Mouse (Mus musculus): Measurements from ENCODE around the gene Asxl1. TPM values are rescaled to one million over a fixed set of nuclear protein-coding genes. Genes with fewer than 3 reads are reported as not detected.

Gene Asxl1
- polyA plus RNA-seq, 1 experiment from 2014 or later = 9.0 TPM

- Histone ChIP-seq H3K4me3 (ENCODE audit: low read depth, low read length) (no peak overlapping the region), H3K27ac (ENCODE audit: low read length) (no peak overlapping the region), H3K9me3 (replicated peaks; ENCODE audit: control insufficient read depth, low read length, poor library complexity, severe bottlenecking) (no peaks in the 10 kb centered on the region), H3K4me2 (ENCODE audit: low read length) (no peak overlapping the region), H3K36me3 (ENCODE audit: control insufficient read depth, insufficient read depth, low read length) (peaks cover 13% of the 10 kb centered on the region), H3K4me1 (ENCODE audit: control insufficient read depth, insufficient read depth, low read length) (no peaks in the 10 kb centered on the region), H3K27me3 (ENCODE audit: control insufficient read depth, insufficient read depth, low read depth, low read length) (no peaks in the 10 kb centered on the region), H3K9ac (ENCODE audit: low read depth, low read length) (no peak overlapping the region)
- WGBS = 89% methylated on average over 9 of the region's 9 CpGs
- no peak for ATAC-seq
These were observed 32.7 kb upstream of the Asxl1 start for GRCm38 (mm10) chr2:153312884-153313283.

DNA sequence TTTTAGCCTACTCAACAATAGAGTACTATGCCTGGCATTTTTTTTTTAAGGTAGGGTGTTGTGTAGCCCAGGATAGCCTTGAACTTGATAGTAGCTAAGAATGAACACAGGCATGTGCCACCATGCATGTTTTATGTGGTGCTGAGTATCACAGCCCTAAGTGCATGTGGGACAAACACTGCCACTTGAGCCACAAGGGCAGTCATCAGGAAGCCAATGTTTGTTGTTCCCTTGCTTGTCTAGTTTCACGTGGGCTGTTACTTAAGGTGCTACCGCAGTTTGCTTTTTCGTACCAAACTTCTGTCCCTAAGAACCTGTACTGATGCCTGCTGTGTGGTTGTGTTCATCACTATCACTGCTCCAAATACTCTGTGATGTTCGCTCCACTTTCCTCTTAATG lies 27.2 kb upstream of the Asxl1 start:
- Histone ChIP-seq H3K36me3 (ENCODE audit: control insufficient read depth, insufficient read depth, low read length) (peaks cover 45% of the 10 kb centered on the region), H3K9me3 (replicated peaks; ENCODE audit: control insufficient read depth, low read length, poor library complexity, severe bottlenecking) (no peaks in the 10 kb centered on the region), H3K4me3 (ENCODE audit: low read depth, low read length) (no peak overlapping the region), H3K4me2 (ENCODE audit: low read length) (no peak overlapping the region), H3K27me3 (ENCODE audit: control insufficient read depth, insufficient read depth, low read depth, low read length) (no peaks in the 10 kb centered on the region), H3K27ac (ENCODE audit: low read length) (no peak overlapping the region), H3K4me1 (ENCODE audit: control insufficient read depth, insufficient read depth, low read length) (no peaks in the 10 kb centered on the region), H3K9ac (ENCODE audit: low read depth, low read length) (no peak overlapping the region)
- WGBS = 92% methylated on average over 4 of the region's 4 CpGs
- no peak for ATAC-seq

GRCm38 (mm10) chr2:153319036-153319643 lies 26.5 kb upstream of the Asxl1 start:
- H3K36me3 ChIP-seq (ENCODE audit: control insufficient read depth, insufficient read depth, low read length) = peaks cover 49% of the 10 kb centered on the region

GRCm38 (mm10) chr2:153325706-153326376 lies 19.8 kb upstream of the Asxl1 start:
- ATAC-seq = no peak
- H3K4me2 ChIP-seq (ENCODE audit: low read length) = no peak overlapping the region
- no peak overlapping the region for H3K27ac ChIP-seq (ENCODE audit: low read length)
- H3K9ac ChIP-seq (ENCODE audit: low read depth, low read length) = no peak overlapping the region
- peaks cover 51% of the 10 kb centered on the region for H3K36me3 ChIP-seq (ENCODE audit: control insufficient read depth, insufficient read depth, low read length)
- H3K4me1 ChIP-seq (ENCODE audit: control insufficient read depth, insufficient read depth, low read length) = no peaks in the 10 kb centered on the region
- H3K4me3 ChIP-seq (ENCODE audit: low read depth, low read length) = no peak overlapping the region
- H3K9me3 ChIP-seq (replicated peaks; ENCODE audit: control insufficient read depth, low read length, poor library complexity, severe bottlenecking) = no peaks in the 10 kb centered on the region
- no peaks in the 10 kb centered on the region for H3K27me3 ChIP-seq (ENCODE audit: control insufficient read depth, insufficient read depth, low read depth, low read length)
- WGBS = 89% methylated on average over 9 of the region's 9 CpGs

More at GRCm38 (mm10) chr2:153319036-153319643, 26.5 kb upstream of the Asxl1 start:
- H3K4me2 ChIP-seq (ENCODE audit: low read length) = no peak overlapping the region
- H3K27me3 ChIP-seq (ENCODE audit: control insufficient read depth, insufficient read depth, low read depth, low read length) = no peaks in the 10 kb centered on the region
- 86% methylated on average over 8 of the region's 8 CpGs for WGBS
- no peaks in the 10 kb centered on the region for H3K9me3 ChIP-seq (replicated peaks; ENCODE audit: control insufficient read depth, low read length, poor library complexity, severe bottlenecking)
- ATAC-seq = no peak
- no peaks in the 10 kb centered on the region for H3K4me1 ChIP-seq (ENCODE audit: control insufficient read depth, insufficient read depth, low read length)
- H3K9ac ChIP-seq (ENCODE audit: low read depth, low read length) = no peak overlapping the region
- no peak overlapping the region for H3K4me3 ChIP-seq (ENCODE audit: low read depth, low read length)
- no peak overlapping the region for H3K27ac ChIP-seq (ENCODE audit: low read length)

DNA sequence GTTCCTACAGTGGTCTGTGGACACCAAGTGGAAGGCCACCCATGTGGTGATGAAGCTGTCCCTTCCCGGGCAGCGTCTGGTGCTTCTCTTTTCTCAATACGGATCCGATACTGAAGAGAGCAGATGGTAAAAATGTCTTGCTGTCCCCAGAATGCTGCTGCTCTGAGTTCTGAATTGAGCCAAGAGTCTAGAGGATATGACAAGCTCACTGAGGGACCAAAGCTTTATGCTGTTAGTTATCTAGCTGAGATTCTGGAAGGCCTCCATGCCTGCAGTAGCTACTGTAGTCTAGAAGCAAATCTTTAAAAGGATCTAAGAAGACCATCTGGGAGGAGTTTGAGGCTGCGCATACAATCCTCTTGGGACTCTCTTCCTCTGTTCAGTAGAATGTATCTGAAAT lies 13.4 kb upstream of the Asxl1 start:
- WGBS = 94% methylated on average over 5 of the region's 5 CpGs
- Histone ChIP-seq H3K9ac (ENCODE audit: low read depth, low read length) (no peak overlapping the region), H3K27ac (ENCODE audit: low read length) (no peak overlapping the region), H3K36me3 (ENCODE audit: control insufficient read depth, insufficient read depth, low read length) (peaks cover 26% of the 10 kb centered on the region), H3K4me1 (ENCODE audit: control insufficient read depth, insufficient read depth, low read length) (no peaks in the 10 kb centered on the region), H3K4me2 (ENCODE audit: low read length) (no peak overlapping the region), H3K27me3 (ENCODE audit: control insufficient read depth, insufficient read depth, low read depth, low read length) (no peaks in the 10 kb centered on the region), H3K4me3 (ENCODE audit: low read depth, low read length) (no peak overlapping the region), H3K9me3 (replicated peaks; ENCODE audit: control insufficient read depth, low read length, poor library complexity, severe bottlenecking) (no peaks in the 10 kb centered on the region)
- ATAC-seq = no peak

DNA sequence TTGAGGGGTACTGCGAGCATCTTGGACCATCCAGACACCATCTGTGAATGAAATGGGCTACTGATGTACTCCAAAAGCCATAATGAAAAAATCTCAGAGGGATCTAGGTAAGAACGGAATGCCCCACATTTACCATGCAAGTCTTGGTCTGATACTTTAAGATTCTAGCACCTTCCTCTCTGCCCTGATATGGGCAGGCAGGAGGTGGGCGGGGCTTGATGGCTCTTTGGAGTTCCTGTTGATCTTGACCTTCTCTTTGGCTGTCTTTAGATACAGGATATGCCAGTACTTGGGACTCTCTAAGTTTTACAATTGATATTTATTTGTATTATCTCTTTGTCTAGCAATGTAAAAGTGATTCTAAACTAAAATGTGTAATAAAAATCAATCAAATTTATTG lies 12.6 kb upstream of the Asxl1 start:
- H3K4me2 ChIP-seq (ENCODE audit: low read length) = no peak overlapping the region
- ATAC-seq = no peak
- H3K27me3 ChIP-seq (ENCODE audit: control insufficient read depth, insufficient read depth, low read depth, low read length) = no peaks in the 10 kb centered on the region
- no peak overlapping the region for H3K27ac ChIP-seq (ENCODE audit: low read length)
- H3K9ac ChIP-seq (ENCODE audit: low read depth, low read length) = no peak overlapping the region
- 96% methylated on average over 3 of the region's 3 CpGs for WGBS
- no peaks in the 10 kb centered on the region for H3K9me3 ChIP-seq (replicated peaks; ENCODE audit: control insufficient read depth, low read length, poor library complexity, severe bottlenecking)
- H3K4me1 ChIP-seq (ENCODE audit: control insufficient read depth, insufficient read depth, low read length) = no peaks in the 10 kb centered on the region
- H3K36me3 ChIP-seq (ENCODE audit: control insufficient read depth, insufficient read depth, low read length) = peaks cover 26% of the 10 kb centered on the region
- no peak overlapping the region for H3K4me3 ChIP-seq (ENCODE audit: low read depth, low read length)

DNA sequence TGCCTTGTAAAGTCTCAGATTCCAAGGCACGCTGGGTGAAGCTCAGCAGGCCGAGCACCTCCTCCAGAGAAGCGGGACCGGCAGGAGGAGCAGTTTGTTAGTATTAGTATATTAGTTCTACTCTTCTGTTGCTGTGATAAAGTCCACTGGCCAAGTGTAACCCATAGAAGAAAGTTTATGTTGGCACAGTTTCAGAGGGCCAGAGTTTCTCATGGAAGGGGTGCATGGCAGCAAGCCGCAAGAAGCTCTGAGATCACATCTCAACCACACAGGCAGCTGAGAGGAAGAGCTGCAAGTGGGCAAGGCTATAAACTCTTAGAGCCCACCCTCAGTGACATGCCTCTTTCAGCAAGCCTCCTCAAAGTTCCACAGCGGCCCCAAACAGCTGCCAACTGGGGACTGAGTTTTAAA lies 11.8 kb upstream of the Asxl1 start:
- H3K27me3 ChIP-seq (ENCODE audit: control insufficient read depth, insufficient read depth, low read depth, low read length) = no peaks in the 10 kb centered on the region
- 92% methylated on average over 6 of the region's 6 CpGs for WGBS
- H3K4me3 ChIP-seq (ENCODE audit: low read depth, low read length) = no peak overlapping the region
- no peak for ATAC-seq
- H3K27ac ChIP-seq (ENCODE audit: low read length) = no peak overlapping the region
- H3K9me3 ChIP-seq (replicated peaks; ENCODE audit: control insufficient read depth, low read length, poor library complexity, severe bottlenecking) = no peaks in the 10 kb centered on the region
- H3K4me2 ChIP-seq (ENCODE audit: low read length) = no peak overlapping the region
- no peak overlapping the region for H3K9ac ChIP-seq (ENCODE audit: low read depth, low read length)
- H3K36me3 ChIP-seq (ENCODE audit: control insufficient read depth, insufficient read depth, low read length) = peaks cover 24% of the 10 kb centered on the region
- H3K4me1 ChIP-seq (ENCODE audit: control insufficient read depth, insufficient read depth, low read length) = no peaks in the 10 kb centered on the region

DNA sequence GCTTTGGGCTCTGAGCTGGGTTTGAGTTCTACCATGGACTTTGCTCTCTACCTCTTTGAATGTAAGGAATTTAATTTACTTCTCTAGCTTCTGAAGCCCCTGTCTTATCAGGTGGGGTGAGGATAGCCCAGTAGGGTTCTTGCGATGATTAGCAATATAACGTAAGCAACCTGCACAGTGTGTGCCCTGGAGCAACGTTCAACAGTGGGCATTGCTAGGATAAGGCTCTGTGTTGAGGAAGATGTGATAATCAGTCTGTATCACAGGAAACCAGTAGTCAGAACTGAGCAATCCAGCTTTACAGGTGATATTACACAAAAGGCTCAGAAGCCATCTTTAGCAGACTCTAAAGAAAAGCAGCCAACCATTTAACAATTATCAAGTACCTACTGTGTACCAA lies 11.3 kb upstream of the Asxl1 start:
- H3K4me3 ChIP-seq (ENCODE audit: low read depth, low read length) = no peak overlapping the region
- no peak overlapping the region for H3K9ac ChIP-seq (ENCODE audit: low read depth, low read length)
- no peaks in the 10 kb centered on the region for H3K27me3 ChIP-seq (ENCODE audit: control insufficient read depth, insufficient read depth, low read depth, low read length)
- 85% methylated on average over 3 of the region's 3 CpGs for whole genome bisulfite sequencing
- H3K4me1 ChIP-seq (ENCODE audit: control insufficient read depth, insufficient read depth, low read length) = no peaks in the 10 kb centered on the region
- H3K4me2 ChIP-seq (ENCODE audit: low read length) = no peak overlapping the region
- H3K36me3 ChIP-seq (ENCODE audit: control insufficient read depth, insufficient read depth, low read length) = peaks cover 24% of the 10 kb centered on the region
- no peak overlapping the region for H3K27ac ChIP-seq (ENCODE audit: low read length)
- no peak for ATAC-seq
- no peaks in the 10 kb centered on the region for H3K9me3 ChIP-seq (replicated peaks; ENCODE audit: control insufficient read depth, low read length, poor library complexity, severe bottlenecking)

DNA sequence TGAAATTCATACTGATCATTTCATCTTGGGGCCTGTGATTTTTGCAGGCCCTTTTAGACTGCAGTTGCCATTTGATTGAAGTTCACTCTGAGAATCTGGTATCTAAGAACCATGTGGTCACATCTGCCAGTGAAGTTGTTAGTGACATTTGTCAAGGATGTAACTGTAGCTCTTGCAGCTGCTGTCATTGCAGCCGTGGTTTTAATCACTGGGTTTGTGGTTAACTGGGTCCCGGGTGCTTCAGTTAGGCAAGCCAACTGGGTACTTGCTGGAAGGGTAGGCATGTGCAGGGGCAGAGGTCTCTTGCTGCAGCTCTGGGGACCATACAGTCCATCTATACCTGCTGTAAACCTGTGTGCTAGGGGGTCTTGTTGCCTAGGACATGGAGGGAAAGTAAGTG lies 9.5 kb upstream of the Asxl1 start:
- H3K9ac ChIP-seq (ENCODE audit: low read depth, low read length) = no peak overlapping the region
- no peak overlapping the region for H3K27ac ChIP-seq (ENCODE audit: low read length)
- H3K4me3 ChIP-seq (ENCODE audit: low read depth, low read length) = no peak overlapping the region
- no peaks in the 10 kb centered on the region for H3K4me1 ChIP-seq (ENCODE audit: control insufficient read depth, insufficient read depth, low read length)
- H3K27me3 ChIP-seq (ENCODE audit: control insufficient read depth, insufficient read depth, low read depth, low read length) = no peaks in the 10 kb centered on the region
- no peak overlapping the region for H3K4me2 ChIP-seq (ENCODE audit: low read length)
- ATAC-seq = no peak
- H3K36me3 ChIP-seq (ENCODE audit: control insufficient read depth, insufficient read depth, low read length) = peaks cover 10% of the 10 kb centered on the region; the same call in 1 of the 2 replicates
- no peaks in the 10 kb centered on the region for H3K9me3 ChIP-seq (replicated peaks; ENCODE audit: control insufficient read depth, low read length, poor library complexity, severe bottlenecking)
- WGBS = 80% methylated on average over 2 of the region's 2 CpGs

All from midbrain, embryonic 16.5 days (tissue).